24 mouse cellular contexts compared by ENCODE assay signal in genomic region chr2:78027319-78027718, GRCm38 (mm10).
"Had no signal": no experiment of that assay in that cellular context is flagged by ENCODE, and none has a peak within 500 bp of the region (broad histone marks: within the 10 kb centered on the region; RNA-seq: fewer than 3 reads in every experiment).

No protein-coding gene starts in this region.

- DNase-seq: gastrocnemius, adult 2 months; gastrocnemius, postnatal 10 days; gastrocnemius, postnatal 25 days; heart, adult 18-20 months; heart, postnatal 10 days; heart, postnatal 4 days; kidney, adult 18-20 months; kidney, adult 8-10 months; kidney, postnatal 10 days; kidney, postnatal 25 days; kidney, postnatal 4 days; left cerebral cortex, postnatal 4 days had no signal

- H3K4me2 ChIP-seq: heart, embryonic 12.5 days; hindbrain, embryonic 12.5 days; hindbrain, embryonic 14.5 days; intestine, embryonic 15.5 days; limb, embryonic 13.5 days; limb, embryonic 15.5 days had no signal

- H3K27me3 ChIP-seq: heart, embryonic 12.5 days; hindbrain, embryonic 12.5 days; intestine, embryonic 15.5 days; limb, embryonic 13.5 days; limb, embryonic 15.5 days had no signal

- H3K36me3 ChIP-seq: heart, embryonic 10.5 days; heart, embryonic 12.5 days; hindbrain, embryonic 10.5 days; hindbrain, embryonic 12.5 days; intestine, embryonic 15.5 days; limb, embryonic 13.5 days; limb, embryonic 15.5 days had no signal

- H3K27ac ChIP-seq: gastrocnemius, adult 2 months; heart, embryonic 10.5 days; hindbrain, embryonic 10.5 days; hindbrain, embryonic 12.5 days; hindbrain, embryonic 14.5 days; intestine, embryonic 15.5 days; layer of hippocampus, adult 2 months; limb, embryonic 13.5 days; limb, embryonic 15.5 days had no signal

- H3K9me3 ChIP-seq: heart, embryonic 10.5 days; heart, embryonic 12.5 days; hindbrain, embryonic 12.5 days; intestine, embryonic 15.5 days; limb, embryonic 13.5 days; limb, embryonic 15.5 days had no signal

- H3K9ac ChIP-seq: heart, embryonic 12.5 days; hindbrain, embryonic 12.5 days; hindbrain, embryonic 14.5 days; intestine, embryonic 15.5 days; limb, embryonic 13.5 days; limb, embryonic 15.5 days had no signal

- H3K4me3 ChIP-seq: gastrocnemius, adult 2 months; heart, embryonic 10.5 days; heart, embryonic 12.5 days; hindbrain, embryonic 10.5 days; hindbrain, embryonic 12.5 days; intestine, embryonic 15.5 days; layer of hippocampus, adult 2 months; limb, embryonic 13.5 days; limb, embryonic 15.5 days had no signal

- H3K4me1 ChIP-seq: heart, embryonic 10.5 days; heart, embryonic 12.5 days; hindbrain, embryonic 10.5 days; hindbrain, embryonic 12.5 days; limb, embryonic 13.5 days; limb, embryonic 15.5 days had no signal

- ATAC-seq: hindbrain, embryonic 16.5 days; inflammation-experienced regulatory T-cells, adult 6 months; intestine, embryonic 15.5 days; intestine, postnatal 0 days had no signal
